Mouse (Mus musculus) lung, embryonic 14.5 days (tissue): ENCODE measurements around the gene Olfr808. TPM values are rescaled to one million over a fixed set of nuclear protein-coding genes. Genes with fewer than 3 reads are reported as not detected.

ENCODE experiments used
- ATAC-seq: fragments of 200-750 bp; cut with Nextera tagmentation; 2 replicates; pipeline ENCODE4 v1.8.0; 2017; ENCODE audit warnings: mild to moderate bottlenecking, moderate TSS enrichment, moderate library complexity; ENCODE audit not compliant: insufficient read depth
- DNase-seq: peaks from one replicate; pipeline ENCODE4 v3.0.0-alpha.2; 2015
- H3K27ac ChIP-seq: fragments of 300-500 bp; sonication (generic); 2 replicates; pipeline ENCODE4 v1.5.1; 2014; ENCODE audit warnings: low read depth, mild to moderate bottlenecking, moderate library complexity
- H3K27me3 ChIP-seq: fragments of 300-500 bp; sonication (generic); 2 replicates; pipeline ENCODE4 v1.6.1; 2014; ENCODE audit warnings: low read length, control low read depth; ENCODE audit not compliant: insufficient read depth
- H3K36me3 ChIP-seq: fragments of 300-500 bp; sonication (generic); 2 replicates; pipeline ENCODE4 v1.6.1; 2014; ENCODE audit warnings: control low read depth; ENCODE audit not compliant: insufficient read depth
- H3K4me1 ChIP-seq: fragments of 300-500 bp; sonication (generic); 2 replicates; pipeline ENCODE4 v1.6.1; 2014; ENCODE audit warnings: antibody characterized with exemption, control low read depth; ENCODE audit not compliant: insufficient read depth
- H3K4me2 ChIP-seq: fragments of 300-500 bp; sonication (generic); 2 replicates; pipeline ENCODE4 v1.6.1; 2014; ENCODE audit warnings: mild to moderate bottlenecking
- H3K4me3 ChIP-seq: fragments of 300-500 bp; sonication (generic); 2 replicates; pipeline ENCODE4 v1.5.1; 2014; ENCODE audit warnings: low read depth, low read length
- H3K9ac ChIP-seq: fragments of 300-500 bp; sonication (generic); 2 replicates; pipeline ENCODE4 v1.6.1; 2014
- H3K9me3 ChIP-seq: fragments of 300-500 bp; sonication (generic); 2 replicates; pipeline ENCODE4 v1.6.1; 2016; ENCODE audit warnings: low read depth, low read length, control low read depth
- CTCF ChIP-seq: IDR thresholded peaks from 2 replicates; pipeline ENCODE4 v1.5.1; 2016; ENCODE audit warnings: antibody characterized with exemption, low read depth
- WGBS: fragments of 180-500 bp; shearing (Covaris S2); extraction: QIAGEN DNeasy Blood & Tissue Kit; methylation state at CpG from one replicate; pipeline ENCODE4 v1.1.7; 2014; 5-methylcytosine and 5-hydroxymethylcytosine counted together
- microRNA-seq: library from miRNA; unstranded; fragments of <30 nt; microRNA quantifications from one replicate; pipeline ENCODE4, GENCODE M21; 2016; ENCODE audit warnings: borderline number of aligned reads
- polyA plus RNA-seq: library from polyadenylated mRNA; unstranded; fragments of >200 nt; fragmentation: Nextera tagmentation; extraction: Ambion mirVana; gene quantifications from 2 replicates; pipeline ENCODE4 v1.2.1, GENCODE M21; 2014

The Olfr808 gene
- polyA plus RNA-seq: not detected in 2 replicates

GRCm38 (mm10) chr10:129765182-129765581, at the start of gene Olfr808:
Gene Olfr808, plus strand, starts transcription at chr10:129765482.
- ATAC-seq (no peak), DNase-seq (no peak)
- TF ChIP-seq CTCF: no peak
- no peak within 1 kb of the TSS for H3K4me2 ChIP-seq
- H3K36me3 ChIP-seq: no peaks in the 10 kb centered on the region
- no peaks in the 10 kb centered on the region for H3K9me3 ChIP-seq
- no peak within 1 kb of the TSS for H3K4me3 ChIP-seq
- H3K9ac ChIP-seq: no peak within 1 kb of the TSS
- H3K4me1 ChIP-seq: no peaks in the 10 kb centered on the region
- 89% methylated on average over 1 of the region's 1 CpGs for whole genome bisulfite sequencing
- no peak within 1 kb of the TSS for H3K27ac ChIP-seq
- H3K27me3 ChIP-seq: no peaks in the 10 kb centered on the region

GRCm38 (mm10) chr10:129729275-129729674, 36.0 kb upstream of the Olfr808 start, which contains the start of gene Olfr805:
Gene Olfr805, minus strand, starts transcription at chr10:129729375.
- H3K4me3 ChIP-seq: no peak within 1 kb of the TSS
- DNase-seq (no peak), ATAC-seq (no peak)
- no peaks in the 10 kb centered on the region for H3K27me3 ChIP-seq
- WGBS: 88% methylated on average over 2 of the region's 2 CpGs
- no peak within 1 kb of the TSS for H3K9ac ChIP-seq
- no peak within 1 kb of the TSS for H3K4me2 ChIP-seq
- TF ChIP-seq CTCF: no peak
- no peaks in the 10 kb centered on the region for H3K9me3 ChIP-seq
- no peaks in the 10 kb centered on the region for H3K36me3 ChIP-seq
- H3K27ac ChIP-seq: no peak within 1 kb of the TSS
- H3K4me1 ChIP-seq: no peaks in the 10 kb centered on the region

GRCm38 (mm10) chr10:129741821-129742220, 23.5 kb upstream of the Olfr808 start, which contains the start of gene Olfr806:
Gene Olfr806, minus strand, starts transcription at chr10:129741921.
- DNase-seq: no peak
- no peak for ATAC-seq
- TF ChIP-seq CTCF: no peak
- no peaks in the 10 kb centered on the region for H3K9me3 ChIP-seq
- no peak within 1 kb of the TSS for H3K27ac ChIP-seq
- H3K4me1 ChIP-seq: no peaks in the 10 kb centered on the region
- no peak within 1 kb of the TSS for H3K4me3 ChIP-seq
- H3K27me3 ChIP-seq: no peaks in the 10 kb centered on the region
- H3K4me2 ChIP-seq: no peak within 1 kb of the TSS
- no peak within 1 kb of the TSS for H3K9ac ChIP-seq
- H3K36me3 ChIP-seq: no peaks in the 10 kb centered on the region

GRCm38 (mm10) chr10:129757693-129758092, 7.6 kb upstream of the Olfr808 start, which contains the start of gene Olfr807:
Gene Olfr807, minus strand, starts transcription at chr10:129757793.
- WGBS: 80% methylated on average over 1 of the region's 1 CpGs
- no peaks in the 10 kb centered on the region for H3K36me3 ChIP-seq
- no peak within 1 kb of the TSS for H3K27ac ChIP-seq
- H3K9me3 ChIP-seq: no peaks in the 10 kb centered on the region
- DNase-seq (no peak), ATAC-seq (no peak)
- no peak for TF ChIP-seq CTCF
- no peak within 1 kb of the TSS for H3K9ac ChIP-seq
- H3K27me3 ChIP-seq: no peaks in the 10 kb centered on the region
- no peak within 1 kb of the TSS for H3K4me2 ChIP-seq
- H3K4me3 ChIP-seq: no peak within 1 kb of the TSS
- H3K4me1 ChIP-seq: no peaks in the 10 kb centered on the region

- H3K27ac ChIP-seq: no peak within 1 kb of the TSS
- DNase-seq (no peak), ATAC-seq (no peak)
- no peak for TF ChIP-seq CTCF
- no peak within 1 kb of the TSS for H3K9ac ChIP-seq
- H3K4me3 ChIP-seq: no peak within 1 kb of the TSS
- H3K27me3 ChIP-seq: no peaks in the 10 kb centered on the region
- H3K4me1 ChIP-seq: no peaks in the 10 kb centered on the region
- no peaks in the 10 kb centered on the region for H3K9me3 ChIP-seq
- no peaks in the 10 kb centered on the region for H3K36me3 ChIP-seq
- H3K4me2 ChIP-seq: no peak within 1 kb of the TSS
Observed at GRCm38 (mm10) chr10:129774338-129774737, 9.1 kb downstream of the Olfr808 start, which contains the start of gene Olfr809. Gene Olfr809, plus strand, starts transcription at chr10:129774638.

- no peaks in the 10 kb centered on the region for H3K36me3 ChIP-seq
- H3K27me3 ChIP-seq: no peaks in the 10 kb centered on the region
- H3K4me2 ChIP-seq: no peak overlapping the region
- no peak overlapping the region for H3K27ac ChIP-seq
- DNase-seq: no peak
- no peak for TF ChIP-seq CTCF
- ATAC-seq: no peak
- H3K4me3 ChIP-seq: no peak overlapping the region
- H3K4me1 ChIP-seq: no peaks in the 10 kb centered on the region
- H3K9me3 ChIP-seq: no peaks in the 10 kb centered on the region
- H3K9ac ChIP-seq: no peak overlapping the region
Observed at GRCm38 (mm10) chr10:129778123-129778522, 12.8 kb downstream of the Olfr808 start.

- Histone ChIP-seq H3K4me3 (no peak within 1 kb of the TSS), H3K36me3 (no peaks in the 10 kb centered on the region)
Observed at GRCm38 (mm10) chr10:129794817-129795216, 29.5 kb downstream of the Olfr808 start, which contains the start of gene Olfr810. Gene Olfr810, minus strand, starts transcription at chr10:129794917.

GRCm38 (mm10) chr10:129804296-129804695, 39.0 kb downstream of the Olfr808 start, which contains the start of gene Olfr811:
Gene Olfr811, minus strand, starts transcription at chr10:129804396.
- Histone ChIP-seq H3K27me3 (no peaks in the 10 kb centered on the region), H3K36me3 (no peaks in the 10 kb centered on the region), H3K4me2 (no peak within 1 kb of the TSS), H3K27ac (no peak within 1 kb of the TSS), H3K4me1 (no peaks in the 10 kb centered on the region), H3K4me3 (no peak within 1 kb of the TSS), H3K9ac (no peak within 1 kb of the TSS), H3K9me3 (no peaks in the 10 kb centered on the region)
- DNase-seq (no peak), ATAC-seq (no peak)
- TF ChIP-seq CTCF: no peak
- WGBS: 80% methylated on average over 4 of the region's 4 CpGs

More at GRCm38 (mm10) chr10:129794817-129795216, 29.5 kb downstream of the Olfr808 start, which contains the start of gene Olfr810:
- DNase-seq (no peak), ATAC-seq (no peak)
- Histone ChIP-seq H3K9me3 (no peaks in the 10 kb centered on the region), H3K4me2 (no peak within 1 kb of the TSS), H3K27me3 (no peaks in the 10 kb centered on the region), H3K4me1 (no peaks in the 10 kb centered on the region), H3K27ac (no peak within 1 kb of the TSS), H3K9ac (no peak within 1 kb of the TSS)
- no peak for TF ChIP-seq CTCF

Small RNA genes lying within 50 kb of the gene (microRNA-seq; reads per million reads assigned to microRNA genes)
- gene Gm24485: not detected

Other genes with a start within 250 kb of the Olfr808 start
- gene Olfr791, start 243.7 kb upstream of the Olfr808 start, polyA plus RNA-seq: not detected in 2 replicates
- not detected in 2 replicates for gene Olfr792, start 226.3 kb upstream of the Olfr808 start, polyA plus RNA-seq
- gene Olfr794, start 197.8 kb upstream of the Olfr808 start, polyA plus RNA-seq: not detected in 2 replicates
- not detected in 2 replicates for gene Olfr796, start 152.9 kb upstream of the Olfr808 start, polyA plus RNA-seq
- gene Olfr798, start 137.5 kb upstream of the Olfr808 start, polyA plus RNA-seq: not detected in 2 replicates
- gene Olfr799, start 128.0 kb upstream of the Olfr808 start, polyA plus RNA-seq: not detected in 2 replicates
- gene Olfr800, start 107.8 kb upstream of the Olfr808 start, polyA plus RNA-seq: not detected in 2 replicates
- not detected in 2 replicates for gene Olfr801, start 91.6 kb upstream of the Olfr808 start, polyA plus RNA-seq
- not detected in 2 replicates for gene Olfr802, start 77.3 kb upstream of the Olfr808 start, polyA plus RNA-seq
- not detected in 2 replicates for gene Olfr803, start 71.2 kb upstream of the Olfr808 start, polyA plus RNA-seq
- gene Olfr804, start 62.3 kb upstream of the Olfr808 start, polyA plus RNA-seq: not detected in 2 replicates
- not detected in 2 replicates for gene Olfr805, start 36.1 kb upstream of the Olfr808 start, polyA plus RNA-seq
- gene Olfr806, start 23.6 kb upstream of the Olfr808 start, polyA plus RNA-seq: not detected in 2 replicates
- gene Olfr807, start 7.7 kb upstream of the Olfr808 start, polyA plus RNA-seq: not detected in 2 replicates
- gene Olfr809, start 9.2 kb downstream of the Olfr808 start, polyA plus RNA-seq: not detected in 2 replicates
- gene Olfr810, start 29.4 kb downstream of the Olfr808 start, polyA plus RNA-seq: not detected in 2 replicates
- gene Olfr811, start 38.9 kb downstream of the Olfr808 start, polyA plus RNA-seq: not detected in 2 replicates
- not detected in 2 replicates for gene Olfr812, start 80.6 kb downstream of the Olfr808 start, polyA plus RNA-seq
- not detected in 2 replicates for gene Olfr813, start 89.9 kb downstream of the Olfr808 start, polyA plus RNA-seq
- not detected in 2 replicates for gene Olfr814, start 114.4 kb downstream of the Olfr808 start, polyA plus RNA-seq
- gene Olfr815, start 140.4 kb downstream of the Olfr808 start, polyA plus RNA-seq: not detected in 2 replicates
- not detected in 2 replicates for gene Olfr816, start 150.1 kb downstream of the Olfr808 start, polyA plus RNA-seq
- not detected in 2 replicates for gene Olfr818, start 183.6 kb downstream of the Olfr808 start, polyA plus RNA-seq
- not detected in 2 replicates for gene Olfr819, start 201.8 kb downstream of the Olfr808 start, polyA plus RNA-seq
- gene Olfr247, start 210.7 kb downstream of the Olfr808 start, polyA plus RNA-seq: not detected in 2 replicates
- not detected in 2 replicates for gene Gm10310, start 219.6 kb downstream of the Olfr808 start, polyA plus RNA-seq
- not detected in 2 replicates for gene Olfr820, start 247.1 kb downstream of the Olfr808 start, polyA plus RNA-seq